Comparison of ENCODE assay signal across 16 mouse cellular contexts in genomic region chr12:100182676-100183075, GRCm38 (mm10). TPM values are rescaled to one million over a fixed set of nuclear protein-coding genes. Genes with fewer than 3 reads are reported as not detected.
DNase-seq lines count a peak whose midpoint lies in the region; ATAC-seq and TF ChIP-seq lines count a peak whose summit lies in the region.
"Had no signal": no experiment of that assay in that cellular context is flagged by ENCODE, and none has a peak within 500 bp of the region (broad histone marks: within the 10 kb centered on the region; RNA-seq: fewer than 3 reads in every experiment).

No protein-coding gene starts in this region.

- 78% methylated on average over 2 of the region's 2 CpGs for WGBS in liver, embryonic 14.5 days (ENCODE audit: insufficient replicate concordance)
- WGBS in liver, embryonic 12.5 days (ENCODE audit: insufficient replicate concordance): 76% methylated on average over 2 of the region's 2 CpGs
- WGBS in kidney, embryonic 14.5 days: 74% methylated on average over 2 of the region's 2 CpGs

- no peak overlapping the region for H3K9ac ChIP-seq in liver, embryonic 14.5 days (replicated peaks)
- no peak overlapping the region for H3K9ac ChIP-seq in liver, embryonic 12.5 days
- no peak overlapping the region for H3K9ac ChIP-seq in kidney, embryonic 14.5 days (ENCODE audit: low read depth, low read length)
- H3K9ac ChIP-seq: limb, embryonic 13.5 days had no signal

- no peaks in the 10 kb centered on the region for H3K27me3 ChIP-seq in liver, embryonic 14.5 days (ENCODE audit: control insufficient read depth, insufficient read depth, low read length)
- H3K27me3 ChIP-seq in liver, embryonic 12.5 days (replicated peaks): no peaks in the 10 kb centered on the region; the same call in 1 of the 2 replicates
- no peaks in the 10 kb centered on the region for H3K27me3 ChIP-seq in kidney, embryonic 14.5 days (ENCODE audit: control insufficient read depth, insufficient read depth, low read length)
- H3K27me3 ChIP-seq: limb, embryonic 13.5 days had no signal

- no peaks in the 10 kb centered on the region for H3K9me3 ChIP-seq in liver, embryonic 14.5 days (ENCODE audit: control insufficient read depth, low read length)
- H3K9me3 ChIP-seq in liver, embryonic 12.5 days (replicated peaks): peaks cover 3% of the 10 kb centered on the region; the same call in 1 of the 2 replicates
- H3K9me3 ChIP-seq in kidney, embryonic 14.5 days (ENCODE audit: control insufficient read depth, low read length): no peaks in the 10 kb centered on the region
- H3K9me3 ChIP-seq: limb, embryonic 13.5 days had no signal

- TF ChIP-seq POLR2A in brain, embryonic 14.5 days (IDR thresholded peaks at IDR 0.05; ENCODE audit: borderline replicate concordance, extremely low read depth, insufficient read depth, insufficient read length, poor library complexity, severe bottlenecking): no peak

- peak; percentile 52 for TF ChIP-seq CTCF in liver, embryonic 14.5 days (IDR thresholded peaks at IDR 0.05; ENCODE audit: low read depth)
- TF ChIP-seq CTCF in brain, embryonic 14.5 days (IDR thresholded peaks at IDR 0.05; ENCODE audit: borderline replicate concordance, extremely low read depth, insufficient read depth, insufficient read length): peak; percentile 21; the same call in 1 of the 2 replicates

- H3K27ac ChIP-seq in liver, embryonic 14.5 days: no peak overlapping the region
- H3K27ac ChIP-seq in liver, embryonic 12.5 days: no peak overlapping the region
- no peak overlapping the region for H3K27ac ChIP-seq in kidney, embryonic 14.5 days (ENCODE audit: low read depth, low read length)
- H3K27ac ChIP-seq: limb, embryonic 13.5 days had no signal

- ATAC-seq in liver, embryonic 14.5 days (ENCODE audit: insufficient read depth): no peak
- no peak for ATAC-seq in liver, embryonic 12.5 days
- ATAC-seq in kidney, embryonic 14.5 days (ENCODE audit: low FRiP score, low TSS enrichment): no peak

- no peaks in the 10 kb centered on the region for H3K36me3 ChIP-seq in liver, embryonic 14.5 days (replicated peaks; ENCODE audit: control insufficient read depth, insufficient read depth, low read depth)
- no peaks in the 10 kb centered on the region for H3K36me3 ChIP-seq in liver, embryonic 12.5 days
- H3K36me3 ChIP-seq in kidney, embryonic 14.5 days (ENCODE audit: control insufficient read depth, insufficient read depth, low read length): no peaks in the 10 kb centered on the region
- H3K36me3 ChIP-seq: limb, embryonic 13.5 days had no signal

- no peak overlapping the region for H3K4me2 ChIP-seq in liver, embryonic 14.5 days (ENCODE audit: low read depth)
- H3K4me2 ChIP-seq in liver, embryonic 12.5 days: no peak overlapping the region
- no peak overlapping the region for H3K4me2 ChIP-seq in kidney, embryonic 14.5 days (replicated peaks; ENCODE audit: low read depth, low read length)
- H3K4me2 ChIP-seq: limb, embryonic 13.5 days; midbrain, embryonic 11.5 days had no signal

- no peak overlapping the region for H3K4me3 ChIP-seq in liver, embryonic 14.5 days (ENCODE audit: insufficient read depth in 1 of 2, low read depth in 2 of 2, low read length in 2 of 2)
- H3K4me3 ChIP-seq in liver, embryonic 12.5 days: no peak overlapping the region
- no peak overlapping the region for H3K4me3 ChIP-seq in kidney, embryonic 14.5 days (ENCODE audit: low read length)
- H3K4me3 ChIP-seq: limb, embryonic 13.5 days had no signal

- no peak for DNase-seq in liver, embryonic 14.5 days (ENCODE audit: low read depth in 3 of 3, low spot score in 3 of 3)
- peak; percentile 29 for DNase-seq in CD4-positive helper T cell, adult 2 months (ENCODE audit: low read depth, low spot score)
- peak; percentile 69 for DNase-seq in ES-CJ7 (ENCODE audit: low read depth, low spot score)
- DNase-seq in brain, embryonic 14.5 days (ENCODE audit: low read depth): no peak
- DNase-seq in adrenal gland, adult 2 months: no peak
- DNase-seq: adrenal gland, postnatal 14 days; cerebellum, postnatal 36 days; heart, adult 18-20 months; heart, postnatal 10 days; kidney, postnatal 36 days; lung, postnatal 14 days; thymus, postnatal 14 days had no signal

- H3K4me1 ChIP-seq in liver, embryonic 14.5 days (replicated peaks; ENCODE audit: control insufficient read depth in 2 of 2, insufficient read depth in 2 of 2, low read length in 1 of 2): peaks cover 10 to 14% of the 10 kb centered on the region in 2 experiments
- H3K4me1 ChIP-seq in liver, embryonic 12.5 days: peaks cover 18% of the 10 kb centered on the region
- peaks cover 7% of the 10 kb centered on the region; the same call in 1 of the 2 replicates for H3K4me1 ChIP-seq in kidney, embryonic 14.5 days (ENCODE audit: control insufficient read depth, insufficient read depth, low read length)

- TF ChIP-seq EP300 in liver, embryonic 14.5 days (IDR thresholded peaks at IDR 0.05; ENCODE audit: low read depth): no peak

RNA-seq across cellular contexts. Expression of gene Calm1, which starts 16.6 kb away (rescaled TPM):
- 72.9 and 115 TPM in 2 replicates for polyA plus RNA-seq in liver, embryonic 14.5 days (2012; rRNA removed)
- polyA plus RNA-seq in liver, embryonic 14.5 days (2014; fragmentation: Nextera tagmentation; extraction: Ambion mirVana): 553 and 571 TPM in 2 replicates
- 739 and 779 TPM in 2 replicates for polyA plus RNA-seq in liver, embryonic 12.5 days (2016; fragmentation: Nextera tagmentation; extraction: Ambion mirVana)
- polyA plus RNA-seq in brain, embryonic 14.5 days (2012; rRNA removed): 545 and 624 TPM in 2 replicates
- 100 to 1,000 TPM; 404 to 437 TPM for total RNA-seq in adrenal gland, adult 2 months (2021)
- polyA plus RNA-seq in adrenal gland, adult 2 months (2012; rRNA removed): 370 and 455 TPM in 2 replicates
- polyA plus RNA-seq in kidney, embryonic 14.5 days (2014; fragmentation: Nextera tagmentation; extraction: Ambion mirVana): 1,237 and 1,509 TPM in 2 replicates

RNA-seq across cellular contexts. Expression of gene Nrde2, which starts 23.2 kb away (rescaled TPM):
- polyA plus RNA-seq in liver, embryonic 14.5 days (2012; rRNA removed): 2.5 and 3.6 TPM in 2 replicates
- 4.1 and 4.2 TPM in 2 replicates for polyA plus RNA-seq in liver, embryonic 14.5 days (2014; fragmentation: Nextera tagmentation; extraction: Ambion mirVana)
- 6.9 and 8.6 TPM in 2 replicates for polyA plus RNA-seq in liver, embryonic 12.5 days (2016; fragmentation: Nextera tagmentation; extraction: Ambion mirVana)
- 16.1 and 16.3 TPM in 2 replicates for polyA plus RNA-seq in brain, embryonic 14.5 days (2012; rRNA removed)
- 10 to 100 TPM; 12.8 to 17.2 TPM for total RNA-seq in adrenal gland, adult 2 months (2021)
- 4.6 and 4.8 TPM in 2 replicates for polyA plus RNA-seq in adrenal gland, adult 2 months (2012; rRNA removed)
- polyA plus RNA-seq in kidney, embryonic 14.5 days (2014; fragmentation: Nextera tagmentation; extraction: Ambion mirVana): 11.7 and 20.1 TPM in 2 replicates

Comparison
In these comparisons a context has a peak if more than half of its experiments do, and no peak if none do; other contexts are left out.
1. DNase-seq: peak in CD4-positive helper T cell, adult 2 months (single experiment) and ES-CJ7 (single experiment); none in liver, embryonic 14.5 days (0 of 3), brain, embryonic 14.5 days (single experiment) and adrenal gland, adult 2 months (single experiment).